Mouse (Mus musculus): ENCODE results near the gene Rpl29.

Rpl29 gene

DNA sequence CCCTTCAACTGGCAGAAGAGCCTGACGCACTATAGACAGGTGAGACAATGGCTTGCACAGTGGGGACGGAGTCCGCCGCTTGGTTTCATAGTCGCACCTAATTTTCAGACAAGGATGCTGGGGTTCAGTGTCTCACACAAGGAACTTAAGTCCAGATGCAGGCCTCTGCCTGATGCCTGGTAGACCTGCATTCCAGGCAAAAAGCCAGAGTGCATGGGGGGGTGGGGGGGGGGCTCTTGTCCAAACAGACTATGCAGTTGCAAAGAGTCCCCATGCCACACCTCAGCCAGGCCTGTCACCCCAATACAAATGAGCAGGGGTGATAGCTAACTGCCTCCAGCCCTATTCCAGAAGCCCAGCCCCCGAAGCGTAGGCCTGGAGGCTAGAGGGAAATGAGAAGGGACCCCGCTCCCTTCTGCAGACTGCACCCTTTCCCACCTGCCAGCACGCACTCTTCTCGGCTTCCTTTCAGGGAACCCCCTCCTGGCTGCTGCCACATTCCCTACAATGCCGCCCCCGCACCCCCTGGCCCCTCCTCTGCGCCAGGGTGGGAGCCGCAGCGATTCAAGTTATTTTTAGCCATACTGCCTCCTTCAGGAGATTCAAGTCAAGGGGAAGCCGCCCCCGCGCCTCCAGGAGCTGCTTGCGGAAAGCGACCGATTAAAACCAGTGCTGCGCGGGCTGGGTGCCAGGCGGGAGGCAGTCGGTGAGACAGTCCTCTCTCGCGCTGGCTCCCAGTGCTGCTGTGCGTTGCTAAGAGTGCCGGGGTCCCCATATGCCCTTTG, 11.2 kb upstream of the Rpl29 start:
- peak; percentile 77 to 90 for DNase-seq (ENCODE audit: low spot score in 2 of 2)

DNA sequence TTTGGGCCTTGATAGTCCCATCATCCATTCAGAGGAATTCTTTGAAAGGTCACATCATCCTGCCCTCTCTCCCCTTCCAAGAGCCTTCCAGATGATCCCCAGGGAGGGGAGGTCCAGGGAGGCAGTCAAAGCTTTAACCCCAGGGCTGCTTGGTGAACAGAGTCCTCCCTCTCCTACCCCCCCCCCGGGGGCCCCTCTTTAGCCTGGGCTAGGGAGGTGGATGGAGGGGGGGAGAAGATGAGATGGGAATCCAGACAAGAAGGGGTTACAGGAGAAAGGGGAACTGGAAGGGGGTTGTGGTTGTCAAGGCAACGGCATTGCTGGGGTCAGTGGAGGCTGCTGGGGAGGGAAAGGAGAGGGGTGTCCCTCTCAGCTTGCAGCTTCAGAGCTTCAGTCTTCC, 8.6 kb upstream of the Rpl29 start:
- DNase-seq (ENCODE audit: low spot score in 2 of 2): no peak

DNA sequence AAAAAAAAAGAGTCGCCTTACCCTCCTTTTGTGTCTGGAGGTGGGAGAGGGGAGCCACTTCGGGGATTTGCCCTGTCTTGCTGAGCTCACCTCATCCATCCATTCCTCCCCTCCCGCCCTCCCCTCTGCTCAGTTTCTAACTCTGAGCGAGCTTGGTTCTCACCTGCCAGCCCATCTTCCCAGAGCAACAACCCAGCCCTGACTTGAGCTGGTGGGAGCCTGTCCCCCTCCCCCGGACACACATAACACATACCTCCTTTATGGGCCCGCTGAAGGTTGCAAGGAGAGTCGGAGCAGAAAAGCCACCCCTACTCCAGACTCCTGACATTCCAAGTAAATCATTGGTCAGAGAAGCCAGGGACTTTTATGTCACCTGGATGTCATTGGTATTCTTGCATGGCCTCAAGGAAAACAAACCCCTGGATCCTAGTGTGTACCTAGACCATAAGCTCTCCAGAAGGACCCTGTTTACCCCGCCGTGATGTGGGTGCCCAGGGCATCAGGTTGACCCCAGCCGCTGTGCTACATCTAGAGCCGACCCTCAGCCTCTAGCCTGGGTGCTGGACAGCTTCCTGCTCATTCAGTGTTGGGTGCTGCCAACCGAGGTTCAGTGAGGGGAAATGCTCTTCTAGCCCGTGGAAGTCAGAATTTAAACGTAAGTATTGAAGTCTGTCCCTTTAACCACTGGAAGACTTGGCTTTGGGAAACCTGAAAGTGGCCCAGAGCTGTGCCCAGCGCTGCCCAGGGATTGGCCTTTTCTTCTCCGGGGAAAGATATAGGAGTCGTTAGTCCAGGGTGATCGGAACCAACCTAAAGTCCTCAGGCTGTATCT, 8.0 kb upstream of the Rpl29 start:
- no peak for DNase-seq (ENCODE audit: low spot score in 2 of 2)

DNA sequence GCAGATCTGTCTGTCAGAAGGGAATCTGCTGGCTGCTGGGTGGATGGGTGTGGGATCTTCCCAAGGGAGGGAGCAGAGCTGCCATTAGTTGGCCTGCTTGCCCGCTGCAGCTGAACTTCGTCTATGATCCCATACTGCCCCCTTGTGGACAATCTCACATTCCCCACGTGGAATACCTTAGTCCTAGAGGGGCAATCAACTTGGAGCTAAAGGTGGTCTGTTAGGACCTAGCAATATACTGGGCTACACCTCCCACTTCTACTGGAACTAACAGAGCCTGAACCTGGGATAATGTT, 7.4 kb upstream of the Rpl29 start:
- DNase-seq (ENCODE audit: low spot score in 2 of 2): peak; percentile 74 to 82

DNA sequence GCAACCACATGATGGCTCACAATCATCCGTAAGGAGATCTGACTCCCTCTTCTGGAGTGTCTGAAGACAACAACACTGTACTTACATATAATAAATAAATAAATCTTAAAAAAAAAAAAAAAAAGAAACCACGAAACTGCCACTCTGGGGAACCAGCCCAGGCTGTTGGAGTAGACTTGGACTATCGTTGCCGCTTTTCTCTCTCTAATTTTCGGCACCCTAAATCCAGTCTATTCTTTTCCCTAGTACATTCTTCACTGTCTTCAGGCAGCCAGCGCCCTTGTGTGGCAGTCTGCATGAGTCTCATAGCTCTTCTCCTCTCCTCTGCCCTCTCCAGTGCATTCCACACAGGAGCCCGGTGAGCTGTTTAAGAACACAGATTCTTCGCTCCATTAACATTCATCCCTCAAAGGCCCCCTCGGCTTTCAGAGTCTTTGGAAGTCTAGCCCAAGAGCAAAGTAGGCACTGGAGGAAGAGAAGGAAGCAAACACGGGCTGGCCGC, 484 bp upstream of the Rpl29 start:
- DNase-seq (ENCODE audit: low spot score in 2 of 2): no peak

DNA sequence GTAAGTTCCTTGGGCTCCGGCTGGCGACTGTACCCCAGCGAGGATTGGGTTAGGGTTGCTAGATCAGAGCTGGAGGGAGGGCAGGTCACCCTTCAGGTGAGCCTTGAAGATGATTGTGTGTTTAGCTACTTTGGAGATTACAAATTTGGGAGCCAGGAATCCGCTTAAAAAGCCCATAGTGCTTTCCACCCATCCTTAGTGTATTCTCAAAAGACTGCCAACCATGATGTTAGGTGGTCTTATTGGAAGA, 686 bp downstream of the Rpl29 start:
- no peak for DNase-seq (ENCODE audit: low spot score in 2 of 2)

DNA sequence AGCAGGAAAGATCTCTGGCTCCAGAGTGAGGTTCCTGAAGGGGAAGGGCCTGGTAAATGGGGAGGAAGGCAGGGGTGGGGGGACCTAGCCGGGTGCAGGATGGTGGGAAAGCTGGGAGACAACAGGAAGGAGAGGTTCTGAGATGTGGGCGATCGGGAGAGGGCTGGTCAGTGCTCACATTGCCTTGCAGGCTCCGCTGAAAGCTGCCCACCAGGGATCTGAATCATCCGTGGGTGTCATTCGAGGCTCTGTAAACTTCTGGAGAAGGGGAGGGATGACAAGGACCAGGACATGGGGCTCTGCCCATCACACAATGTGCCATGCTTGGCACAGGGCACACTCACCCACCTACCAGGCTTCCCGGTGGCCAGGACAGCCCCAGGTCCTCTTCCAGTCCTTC, 4.1 kb downstream of the Rpl29 start:
- no peak for DNase-seq (ENCODE audit: low spot score in 2 of 2)

DNA sequence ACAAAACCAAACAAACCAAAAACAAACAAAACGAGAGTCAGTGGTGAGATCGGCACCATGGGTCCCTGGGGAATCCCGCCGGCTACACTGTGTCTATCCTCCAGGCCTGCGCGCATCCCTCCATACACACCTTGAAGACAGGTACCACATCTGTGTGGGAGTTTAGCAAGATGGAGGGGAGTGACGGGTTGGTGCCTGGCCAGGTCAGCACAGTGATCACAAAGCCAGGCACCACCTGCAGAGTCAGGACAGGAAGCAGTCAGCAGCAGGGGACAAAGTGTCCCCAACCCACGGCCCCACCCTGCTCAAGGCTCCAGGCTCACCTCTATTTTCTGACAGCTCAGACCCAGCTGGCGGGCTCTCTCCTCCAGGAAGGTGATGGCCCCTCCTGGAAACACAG, 7.3 kb downstream of the Rpl29 start:
- no peak for DNase-seq (ENCODE audit: low spot score in 2 of 2)

DNA sequence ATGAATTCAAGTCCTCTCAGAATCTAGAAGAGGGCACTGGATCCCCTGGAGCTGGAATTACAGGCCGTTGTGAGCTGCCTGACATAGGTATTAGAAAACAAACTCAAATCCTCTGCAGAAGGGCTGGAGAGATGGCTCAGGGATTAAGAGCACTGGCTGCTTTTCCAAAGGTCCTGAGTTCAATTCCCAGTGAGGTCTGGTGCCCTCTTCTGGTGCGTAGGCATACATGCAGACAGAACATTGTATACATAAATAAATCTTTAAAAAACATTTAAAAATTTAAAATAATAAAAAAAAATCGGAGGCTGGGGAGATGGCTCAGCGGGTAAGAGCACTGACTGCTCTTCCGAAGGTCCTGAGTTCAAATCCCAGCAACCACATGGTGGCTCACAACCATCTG, 13.4 kb downstream of the Rpl29 start:
- no peak for DNase-seq (ENCODE audit: low spot score in 2 of 2)

DNA sequence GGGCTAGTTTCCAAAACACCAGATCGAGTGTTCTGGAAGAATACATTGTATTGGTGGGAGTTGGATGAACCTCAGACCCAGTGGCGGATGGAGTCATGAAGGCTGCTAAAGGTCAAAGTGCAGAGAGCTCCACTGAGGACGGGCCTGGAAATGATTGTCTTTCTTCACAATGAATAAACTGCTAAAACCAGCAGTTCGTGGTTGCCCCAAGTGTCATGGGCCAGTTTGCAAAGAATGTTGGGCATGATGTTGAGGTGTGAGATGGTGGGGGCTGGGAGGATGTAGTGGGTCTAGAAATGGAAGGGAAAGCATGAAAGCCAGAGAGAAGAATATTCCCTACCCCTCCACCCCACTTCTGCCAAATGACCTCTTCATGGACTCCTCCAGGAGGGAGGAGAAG, 15.6 kb downstream of the Rpl29 start:
- DNase-seq (ENCODE audit: low spot score in 2 of 2): no peak

DNA sequence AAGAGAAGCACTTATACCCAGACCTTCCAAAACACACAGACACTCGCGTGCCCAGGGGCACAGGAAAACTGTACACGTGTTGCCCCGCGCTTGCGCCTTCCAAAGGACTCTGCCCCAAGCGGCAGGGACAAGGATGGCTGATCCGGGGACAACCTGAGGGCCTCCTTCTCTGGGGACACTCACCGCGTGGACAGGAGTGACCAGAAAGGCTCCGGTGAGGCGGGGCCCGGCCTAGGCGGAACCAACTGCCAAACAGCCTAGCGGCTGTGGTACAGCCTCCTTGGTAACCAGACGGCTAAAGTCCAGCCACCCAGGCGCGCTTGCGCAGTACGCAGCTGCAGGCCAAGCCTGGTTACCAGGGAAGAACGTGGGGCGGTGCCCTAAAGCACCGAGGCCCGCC, 18.1 kb downstream of the Rpl29 start, which contains the start of the genes Abhd14b and Abhd14a:
Gene Abhd14b (plus strand): TSS at position 112 of the 400 bp plus-strand sequence.
Gene Abhd14a (minus strand): TSS at position 331 of the 400 bp plus-strand sequence.
- DNase-seq (ENCODE audit: low spot score in 2 of 2): peak; percentile 89 to 93

DNA sequence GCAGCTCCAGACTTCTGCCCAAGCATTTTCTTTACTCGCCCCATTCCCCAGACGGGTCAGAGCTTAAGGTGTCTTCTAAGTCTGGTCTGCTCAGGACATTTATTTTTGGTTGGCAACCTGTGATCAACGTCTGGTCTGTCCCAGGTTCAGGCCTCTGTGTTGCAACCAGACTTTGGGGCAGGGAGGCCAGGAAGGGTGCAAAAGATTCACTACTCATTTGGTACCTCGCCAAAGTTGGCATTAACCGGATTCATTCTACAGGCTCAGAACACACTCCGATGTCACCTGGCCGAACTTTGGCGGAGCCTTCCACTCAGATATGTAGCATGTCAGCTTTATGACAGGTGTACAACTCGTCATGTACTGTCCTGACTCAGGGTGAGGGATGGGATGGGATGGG, 18.7 kb downstream of the Rpl29 start:
- no peak for DNase-seq (ENCODE audit: low spot score in 2 of 2)

DNA sequence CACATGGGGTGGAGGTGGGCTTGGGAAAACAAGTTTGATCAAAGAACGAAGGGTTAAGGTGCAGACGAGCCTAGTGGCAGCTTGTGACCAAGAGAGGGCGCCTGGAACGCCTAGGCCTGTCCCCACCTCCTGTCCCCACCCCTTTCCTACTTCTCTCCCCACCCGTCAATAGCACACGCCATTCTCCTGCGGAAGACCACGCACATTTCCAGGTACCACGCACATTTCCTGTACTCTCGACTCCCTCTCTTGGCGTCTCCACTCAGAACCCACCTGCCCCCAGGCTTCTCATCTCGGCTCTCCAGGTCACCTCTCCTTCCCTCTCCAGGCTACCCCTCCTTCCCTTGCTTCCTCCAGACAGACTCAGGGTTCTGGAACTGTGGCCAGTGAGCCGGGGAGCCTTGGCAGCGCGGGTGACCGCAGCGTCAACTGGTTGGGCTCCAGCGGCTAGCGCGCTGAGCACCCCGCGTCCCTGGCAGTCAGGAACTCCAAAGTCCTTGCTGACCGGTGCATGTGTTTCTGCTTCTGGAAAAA, 19.3 kb downstream of the Rpl29 start:
- DNase-seq (ENCODE audit: low spot score in 2 of 2): peak in 1 of 2 experiments; percentile 66

DNA sequence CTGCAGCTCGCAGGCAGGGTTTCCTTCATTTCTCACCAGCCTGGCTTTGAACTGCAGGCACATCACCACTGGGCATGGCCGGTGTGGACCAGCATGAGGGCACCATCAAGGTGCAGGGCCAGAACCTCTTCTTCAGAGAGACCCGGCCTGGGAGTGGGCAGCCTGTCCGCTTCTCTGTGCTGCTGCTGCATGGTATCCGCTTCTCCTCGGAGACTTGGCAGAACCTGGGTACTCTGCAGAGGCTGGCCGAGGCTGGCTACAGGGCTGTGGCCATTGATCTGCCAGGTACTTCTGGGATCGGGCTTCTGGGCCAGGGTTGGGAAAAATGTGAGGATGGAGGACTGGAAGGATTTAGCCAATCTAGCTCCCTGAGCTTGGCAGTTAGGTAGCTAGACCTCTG, 20.7 kb downstream of the Rpl29 start:
- DNase-seq (ENCODE audit: low spot score in 2 of 2): no peak

DNA sequence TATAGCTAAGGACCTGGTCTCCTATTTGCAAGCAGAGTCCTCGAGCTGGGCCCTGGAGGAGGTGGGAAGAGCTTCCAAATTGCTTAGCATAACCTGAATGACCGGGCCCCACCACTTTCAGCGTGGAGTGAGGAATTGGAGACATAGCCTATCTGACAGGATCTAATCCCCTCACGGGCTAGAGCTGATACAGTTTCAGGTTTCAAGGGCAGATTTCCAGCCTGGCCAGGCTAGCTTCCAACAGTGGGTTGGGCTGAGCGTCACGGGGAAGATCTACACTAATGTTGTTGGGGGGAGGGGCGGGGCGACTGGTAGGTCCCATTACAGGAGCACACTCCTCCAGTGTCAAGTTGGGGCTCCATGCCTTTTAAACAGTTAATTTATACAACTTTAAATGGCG, 21.4 kb downstream of the Rpl29 start:
- peak in 1 of 2 experiments; percentile 79 for DNase-seq (ENCODE audit: low spot score in 2 of 2)

DNA sequence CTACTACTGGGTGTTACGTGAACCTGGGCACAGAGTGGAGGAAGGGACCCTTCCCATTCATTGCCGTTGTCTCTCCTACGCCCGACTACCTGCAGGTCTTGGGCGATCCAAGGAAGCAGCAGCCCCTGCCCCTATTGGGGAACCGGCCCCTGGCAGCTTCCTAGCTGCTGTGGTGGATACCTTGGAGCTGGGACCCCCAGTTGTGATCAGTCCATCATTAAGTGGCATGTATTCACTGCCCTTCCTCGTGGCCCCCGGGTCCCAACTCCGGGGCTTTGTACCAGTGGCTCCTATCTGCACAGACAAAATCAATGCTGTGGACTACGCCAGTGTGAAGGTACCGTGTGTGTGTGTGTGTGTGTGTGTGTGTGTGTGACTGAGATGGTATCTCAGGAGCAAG, 22.0 kb downstream of the Rpl29 start:
- DNase-seq (ENCODE audit: low spot score in 2 of 2): no peak

DNA sequence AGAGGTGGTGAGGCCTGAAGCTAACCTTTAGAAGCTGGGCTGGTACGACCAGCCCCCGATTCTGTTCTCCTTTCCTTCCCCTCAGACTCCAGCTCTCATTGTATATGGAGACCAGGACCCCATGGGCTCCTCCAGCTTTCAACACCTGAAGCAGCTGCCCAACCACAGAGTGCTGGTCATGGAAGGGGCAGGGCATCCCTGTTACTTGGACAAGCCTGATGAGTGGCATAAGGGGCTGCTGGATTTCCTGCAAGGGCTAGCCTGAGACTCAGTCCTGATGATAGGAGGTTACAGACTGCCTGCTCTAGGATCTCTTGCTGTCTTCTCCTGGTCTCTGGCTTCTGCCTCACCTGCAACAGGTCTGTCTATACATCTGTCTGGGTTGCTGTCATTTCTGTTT, 22.6 kb downstream of the Rpl29 start:
- DNase-seq (ENCODE audit: low spot score in 2 of 2): no peak

DNA sequence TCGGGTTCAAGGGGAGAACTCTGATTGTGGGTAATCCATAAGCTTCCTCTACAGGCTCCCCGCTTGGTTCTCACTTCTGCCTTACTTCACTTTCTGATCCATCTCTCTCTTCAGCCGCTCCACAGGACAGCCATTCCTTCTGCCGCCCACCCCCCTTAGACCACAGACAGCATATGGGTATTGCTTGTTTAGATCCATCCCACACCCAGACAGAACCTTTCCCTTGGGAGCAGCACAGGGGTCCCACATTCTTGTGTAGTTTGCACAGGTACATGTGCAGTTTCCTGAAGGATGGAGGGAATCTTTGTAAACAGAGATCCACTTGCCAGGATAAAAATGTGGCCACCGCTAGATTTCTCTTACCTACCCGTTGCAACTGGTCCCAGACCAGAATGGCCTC, 23.1 kb downstream of the Rpl29 start:
- DNase-seq (ENCODE audit: low spot score in 2 of 2): no peak

DNA sequence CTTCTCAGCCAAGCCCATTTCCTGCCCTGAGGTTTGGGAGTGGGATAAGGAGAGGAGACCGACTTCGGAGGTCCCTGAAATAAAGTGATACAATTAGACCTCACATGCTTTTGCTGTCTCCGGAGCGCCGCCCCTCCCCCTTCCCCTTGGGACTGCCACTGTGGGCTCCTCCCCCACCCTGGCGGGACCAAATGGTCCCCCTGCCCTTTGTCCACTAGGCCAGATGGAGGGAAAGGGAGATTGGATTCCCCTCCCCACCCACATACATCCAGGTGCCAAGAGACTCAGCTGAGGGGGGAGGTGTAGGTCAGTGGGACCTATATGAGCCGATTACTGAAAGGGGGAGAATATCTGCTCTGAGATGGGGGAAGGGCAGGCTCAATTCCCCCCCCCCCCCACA, 23.6 kb downstream of the Rpl29 start:
- DNase-seq (ENCODE audit: low spot score in 2 of 2): no peak

DNA sequence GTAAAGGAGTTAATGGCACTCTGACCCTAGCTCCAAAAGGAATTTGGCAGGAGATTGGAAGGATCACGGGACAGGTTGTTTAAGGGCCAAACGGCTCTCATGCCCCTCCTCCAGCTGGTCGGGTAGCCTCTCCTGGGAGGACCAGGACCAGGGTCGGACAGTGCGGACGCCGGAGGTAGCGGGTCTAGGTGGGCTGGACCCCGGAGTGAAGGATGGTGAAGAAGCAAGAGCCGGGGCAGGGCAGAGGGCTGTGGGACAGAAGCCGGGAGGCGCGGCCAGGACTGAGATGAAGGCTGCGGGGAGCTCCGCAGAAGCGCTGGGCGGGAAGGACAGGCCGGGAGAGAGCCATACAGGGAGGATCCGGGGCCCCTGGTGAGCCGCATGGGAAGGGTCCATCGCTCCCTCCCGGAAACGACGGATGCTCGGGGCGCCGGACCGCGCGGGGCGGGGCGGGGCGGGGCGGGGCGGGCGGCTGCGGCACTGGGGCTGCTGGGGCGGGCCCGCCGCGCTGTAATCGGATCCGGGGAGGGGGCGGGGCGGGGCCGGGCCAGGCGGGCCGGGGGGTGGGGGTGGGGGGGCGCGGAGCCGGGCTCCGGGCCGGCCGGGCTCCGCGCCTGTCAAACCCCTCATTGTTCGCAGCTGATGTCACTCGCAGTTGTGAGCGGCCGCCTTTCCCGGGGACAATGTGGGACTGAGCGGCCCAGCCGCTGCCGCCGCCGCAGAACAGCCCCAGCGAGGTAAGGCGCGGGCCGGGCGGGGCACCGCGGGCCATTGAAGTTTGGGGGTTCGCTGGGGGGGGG, 24.2 kb downstream of the Rpl29 start, which contains the start of gene Pcbp4:
Gene Pcbp4 (plus strand): TSS at position 21 of the 800 bp plus-strand sequence.
- peak in 1 of 2 experiments; percentile 58 for DNase-seq (ENCODE audit: low spot score in 2 of 2)

DNA sequence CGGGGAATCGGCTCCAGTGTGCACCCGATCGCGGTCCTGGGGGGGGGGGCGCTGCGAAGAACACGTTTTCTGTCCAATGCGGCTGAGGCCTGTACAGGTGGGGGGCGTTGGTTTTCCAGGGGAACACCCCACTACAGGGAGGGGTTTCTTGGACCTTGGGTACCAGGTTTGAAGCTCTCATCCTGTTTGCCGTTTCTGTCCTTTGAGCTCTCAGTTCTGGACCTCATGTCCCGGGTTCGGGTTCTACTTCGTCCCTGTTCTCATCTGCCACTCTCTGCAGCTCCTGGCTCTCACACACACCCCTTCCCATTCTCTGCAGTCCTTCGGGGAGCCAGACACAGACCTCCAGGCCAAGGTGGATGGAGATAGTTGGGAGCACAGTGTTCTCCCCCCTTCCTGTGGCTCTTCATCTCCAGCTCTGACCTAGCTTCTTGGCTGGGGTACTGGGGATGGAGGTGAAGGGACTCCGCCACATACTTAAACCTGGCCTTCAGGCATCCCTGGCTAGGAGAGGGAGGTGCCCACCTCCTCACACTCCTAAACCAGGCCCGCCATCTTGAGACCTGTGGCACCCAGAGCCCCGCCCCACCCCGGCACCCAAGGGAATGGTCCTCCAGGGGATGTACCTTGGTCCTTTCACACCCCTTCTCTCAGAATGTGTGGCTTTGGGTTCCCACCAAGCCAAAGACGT, 25.0 kb downstream of the Rpl29 start:
- no peak for DNase-seq (ENCODE audit: low spot score in 2 of 2)
